Mouse (Mus musculus): ENCODE data around the gene Hspa4. TPM values are rescaled to one million over a fixed set of nuclear protein-coding genes. Genes with fewer than 3 reads are reported as not detected.

Gene Hspa4
- total RNA-seq, 2 experiments from 2014 or later = 80.2 to 106 TPM

GRCm38 (mm10) chr11:53260056-53260455, 40.2 kb downstream of the Hspa4 start:
- intact Hi-C loops (cut with DNase I) = no loop called here
- no peak for TF ChIP-seq CTCF (IDR thresholded peaks at IDR 0.05)
- no peak for DNase-seq
- H3K27ac ChIP-seq = no peak overlapping the region
- no peak overlapping the region for H3K4me3 ChIP-seq

GRCm38 (mm10) chr11:53259047-53259632, 41.1 kb downstream of the Hspa4 start:
- H3K27ac ChIP-seq = no peak overlapping the region
- no peak for TF ChIP-seq CTCF (IDR thresholded peaks at IDR 0.05)
- no peak overlapping the region for H3K4me3 ChIP-seq
- intact Hi-C loops (cut with DNase I) = loop anchor here (10.0 kb wide), 1 partner anchor 174 kb away; no protein-coding TSS in a partner anchor
- peak; percentile 31 for DNase-seq

DNA sequence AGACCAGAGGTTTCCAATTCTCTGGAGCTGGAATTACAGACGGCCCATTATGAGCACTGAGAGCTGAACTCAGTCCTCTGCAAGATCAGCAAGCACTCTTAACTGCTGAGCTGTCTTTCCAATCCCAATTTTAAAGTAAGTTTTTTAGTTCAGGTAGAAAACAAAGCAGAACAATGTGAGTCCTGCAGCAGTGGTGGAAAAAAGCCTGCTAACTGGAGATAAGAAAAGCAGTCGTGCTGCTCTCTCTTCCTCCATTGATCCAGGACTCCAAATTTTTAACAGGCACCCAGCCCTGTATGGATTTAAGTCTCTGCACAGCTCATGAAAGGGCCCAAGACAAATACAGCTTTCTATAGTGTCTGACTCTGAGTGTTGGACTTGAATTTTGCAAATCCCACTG, 43.3 kb downstream of the Hspa4 start:
- Histone ChIP-seq H3K4me3 (no peak overlapping the region), H3K27ac (no peak overlapping the region)
- intact Hi-C loops (cut with DNase I) = loop anchor here (10.0 kb wide), 1 partner anchor 172 kb away; no protein-coding TSS in a partner anchor
- no peak for DNase-seq
- TF ChIP-seq CTCF (IDR thresholded peaks at IDR 0.05) = no peak

DNA sequence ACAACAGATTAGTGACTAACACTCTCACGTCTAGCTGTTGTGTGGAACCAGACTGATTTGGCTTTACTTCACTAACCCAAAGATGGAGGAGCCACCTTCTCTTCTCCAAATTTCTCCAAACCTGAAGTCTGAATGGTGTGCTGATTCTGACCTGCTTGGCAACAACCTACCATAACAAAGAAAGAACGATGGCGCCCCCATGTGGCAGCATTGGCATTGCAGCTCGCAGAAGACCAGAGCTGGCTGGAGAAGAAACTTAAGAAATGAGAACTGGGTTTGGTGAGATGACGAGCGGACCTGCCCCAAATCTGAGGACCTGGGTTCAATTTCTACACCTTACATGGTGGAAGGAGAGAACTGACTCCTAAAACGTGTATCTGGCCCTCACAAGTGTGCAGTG, 45.3 kb downstream of the Hspa4 start:
- intact Hi-C loops (cut with DNase I) = loop anchor here (5.0 to 10.0 kb wide), 3 partner anchors 170 to 833 kb away; no protein-coding TSS in a partner anchor
- Histone ChIP-seq H3K27ac (no peak overlapping the region), H3K4me3 (no peak overlapping the region)
- DNase-seq = peak; percentile 75
- peak; percentile 82 for TF ChIP-seq CTCF (IDR thresholded peaks at IDR 0.05)

- peak; percentile 38; the same call in 1 of the 2 replicates for TF ChIP-seq CTCF (IDR thresholded peaks at IDR 0.05)
- intact Hi-C loops (cut with DNase I) = loop anchor here (5.0 to 10.0 kb wide), 3 partner anchors 170 to 832 kb away; no protein-coding TSS in a partner anchor
These were observed 45.8 kb downstream of the Hspa4 start for GRCm38 (mm10) chr11:53254428-53254827.

DNA sequence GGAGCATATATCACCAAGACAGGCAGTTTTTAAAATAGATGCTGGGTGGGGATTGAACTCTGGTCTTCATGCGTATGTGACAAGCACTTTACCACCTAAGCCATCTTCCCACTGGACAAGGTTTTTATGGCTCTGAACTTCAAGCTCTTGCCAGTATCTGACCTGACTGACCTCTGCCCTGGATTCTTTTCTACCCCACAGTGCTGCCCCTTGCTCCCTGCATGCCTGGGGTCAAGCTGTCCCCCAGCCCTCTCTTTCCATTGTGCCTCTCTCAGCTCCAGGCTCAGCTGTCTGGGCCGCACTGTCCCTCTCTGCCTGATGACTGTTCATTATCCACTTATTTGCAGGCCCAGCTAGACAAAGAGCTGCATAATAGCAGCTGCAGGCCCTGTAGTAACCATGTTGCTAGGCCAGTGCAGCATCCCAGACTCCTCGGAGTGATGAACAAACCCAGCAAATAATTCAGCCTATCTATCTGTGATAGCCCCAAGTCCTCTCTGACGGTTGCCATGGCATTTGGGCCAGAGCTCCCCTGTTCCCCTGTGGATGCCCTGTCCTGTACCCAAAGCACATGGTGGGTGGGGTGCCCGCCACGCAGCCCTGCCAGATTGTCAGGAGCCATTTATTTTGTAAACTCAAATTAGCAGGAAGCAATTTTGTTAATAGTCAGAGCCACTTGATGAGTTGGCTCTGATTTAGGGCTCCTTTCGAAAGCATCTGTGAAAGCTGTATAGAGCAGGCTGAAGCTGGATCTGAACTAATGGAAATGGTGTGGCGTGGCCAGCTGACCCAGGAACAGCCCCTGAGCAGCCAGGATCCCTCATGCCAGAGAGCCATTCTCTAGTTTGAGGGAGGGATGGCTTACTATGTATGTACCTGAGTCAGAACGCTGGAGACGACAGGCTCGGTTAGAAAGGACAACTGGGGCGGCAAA, 47.8 kb downstream of the Hspa4 start:
- intact Hi-C loops (cut with DNase I) = loop anchor here (5.0 to 10.0 kb wide), 3 partner anchors 168 to 830 kb away; no protein-coding TSS in a partner anchor
- Histone ChIP-seq H3K4me3 (no peak overlapping the region), H3K27ac (no peak overlapping the region)
- TF ChIP-seq CTCF (IDR thresholded peaks at IDR 0.05) = no peak
- no peak for DNase-seq

More at GRCm38 (mm10) chr11:53254428-53254827, 45.8 kb downstream of the Hspa4 start:
- Histone ChIP-seq H3K27ac (no peak overlapping the region), H3K4me3 (no peak overlapping the region)
- DNase-seq = no peak

DNA sequence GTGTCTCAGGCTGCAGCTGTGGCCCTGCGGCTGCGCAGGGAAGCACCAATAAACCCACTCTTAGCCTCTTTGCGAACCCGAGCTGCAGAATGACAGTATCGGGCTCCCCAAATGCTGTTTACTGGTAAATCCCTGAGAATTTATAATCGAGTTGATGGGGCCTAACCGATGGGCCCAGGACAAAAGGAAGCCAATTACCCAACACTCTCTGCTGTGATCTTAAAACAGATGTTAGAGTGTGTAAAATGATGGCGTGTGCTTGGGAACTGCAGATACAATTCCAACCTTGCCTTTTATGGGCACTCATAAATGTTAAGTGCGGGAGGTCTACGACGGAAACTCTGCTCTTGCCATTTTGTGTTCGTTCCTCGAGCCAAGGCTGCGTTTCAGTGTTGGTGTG, 49.5 kb downstream of the Hspa4 start:
- no peak for DNase-seq
- Histone ChIP-seq H3K4me3 (no peak overlapping the region), H3K27ac (no peak overlapping the region)
- no peak for TF ChIP-seq CTCF (IDR thresholded peaks at IDR 0.05)
- intact Hi-C loops (cut with DNase I) = loop anchor here (5.0 to 10.0 kb wide), 3 partner anchors 166 to 828 kb away; no protein-coding TSS in a partner anchor

- no peak for TF ChIP-seq CTCF (IDR thresholded peaks at IDR 0.05)
- DNase-seq = no peak
- intact Hi-C loops (cut with DNase I) = loop anchor here (5.0 to 10.0 kb wide), 3 partner anchors 165 to 827 kb away; no protein-coding TSS in a partner anchor
- Histone ChIP-seq H3K27ac (no peak overlapping the region), H3K4me3 (no peak overlapping the region)
These were observed 50.6 kb downstream of the Hspa4 start for GRCm38 (mm10) chr11:53249686-53250085.

DNA sequence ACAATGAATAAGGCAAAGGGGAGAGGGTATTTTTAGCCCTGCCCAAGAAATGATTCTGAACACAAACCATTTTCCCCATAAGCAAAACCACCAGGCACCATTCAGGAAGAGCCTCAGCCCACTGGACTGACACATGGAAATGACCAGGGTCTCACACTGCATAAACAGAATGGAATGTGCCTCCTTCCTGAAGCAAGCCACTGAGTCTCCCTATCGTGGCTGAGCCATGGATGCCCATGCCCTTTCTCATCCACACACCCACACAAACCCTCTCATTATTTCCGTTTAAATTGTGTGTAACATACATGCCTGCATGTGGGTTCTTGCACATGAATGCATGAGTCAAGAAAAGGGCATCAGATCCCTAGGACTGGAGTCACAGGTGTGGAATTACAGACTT, 54.7 kb downstream of the Hspa4 start:
- intact Hi-C loops (cut with DNase I) = no loop called here
- DNase-seq = no peak
- Histone ChIP-seq H3K4me3 (no peak overlapping the region), H3K27ac (no peak overlapping the region)
- no peak for TF ChIP-seq CTCF (IDR thresholded peaks at IDR 0.05)

DNA sequence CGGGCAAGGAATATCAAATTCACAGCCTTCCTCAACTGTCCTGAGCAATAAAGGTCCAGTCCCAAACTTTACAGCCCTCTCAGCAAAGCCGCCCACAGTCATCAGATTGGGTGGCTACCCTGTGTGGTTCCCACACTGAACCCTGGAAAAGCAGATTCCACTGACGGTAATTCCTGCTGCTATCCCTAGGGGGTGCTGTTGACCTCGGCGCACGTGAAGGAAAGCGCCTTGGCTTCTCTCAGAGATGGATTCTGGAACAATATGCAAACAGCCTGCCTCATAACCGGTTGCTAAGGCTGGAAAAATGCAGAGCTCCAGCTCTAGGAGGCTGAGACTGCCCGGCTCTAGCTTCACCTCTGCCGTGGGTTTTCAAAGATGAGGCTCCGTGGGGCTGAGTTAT, 57.1 kb downstream of the Hspa4 start:
- intact Hi-C loops (cut with DNase I) = no loop called here
- peak; percentile 36 for DNase-seq
- peak; percentile 71 for TF ChIP-seq CTCF (IDR thresholded peaks at IDR 0.05)
- H3K27ac ChIP-seq = no peak overlapping the region
- no peak overlapping the region for H3K4me3 ChIP-seq

- no peak overlapping the region for H3K4me3 ChIP-seq
- H3K27ac ChIP-seq = no peak overlapping the region
- intact Hi-C loops (cut with DNase I) = no loop called here
- no peak for DNase-seq
- no peak for TF ChIP-seq CTCF (IDR thresholded peaks at IDR 0.05)
These were observed 66.7 kb downstream of the Hspa4 start for GRCm38 (mm10) chr11:53233590-53233989.

DNA sequence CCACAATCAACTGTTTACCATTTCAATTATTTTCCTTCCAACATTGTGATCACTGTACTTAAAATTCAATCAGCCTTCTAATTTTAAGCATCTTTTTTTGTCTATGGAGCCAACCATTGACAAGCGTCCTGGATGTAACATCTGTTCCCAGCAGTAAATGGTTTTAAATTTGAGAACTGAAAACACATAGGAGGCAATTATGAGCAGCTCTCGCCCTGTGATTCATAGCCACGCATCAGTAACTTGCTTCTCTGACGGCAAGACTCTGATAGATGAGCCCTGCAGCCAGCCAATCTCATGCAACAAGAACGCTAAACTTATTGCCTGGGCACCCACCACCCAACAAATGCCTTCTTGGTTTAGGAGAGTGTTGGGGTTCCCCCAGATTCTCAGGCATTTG, 68.4 kb downstream of the Hspa4 start:
- intact Hi-C loops (cut with DNase I) = no loop called here
- no peak for DNase-seq
- no peak overlapping the region for H3K27ac ChIP-seq
- no peak for TF ChIP-seq CTCF (IDR thresholded peaks at IDR 0.05)
- H3K4me3 ChIP-seq = no peak overlapping the region

DNA sequence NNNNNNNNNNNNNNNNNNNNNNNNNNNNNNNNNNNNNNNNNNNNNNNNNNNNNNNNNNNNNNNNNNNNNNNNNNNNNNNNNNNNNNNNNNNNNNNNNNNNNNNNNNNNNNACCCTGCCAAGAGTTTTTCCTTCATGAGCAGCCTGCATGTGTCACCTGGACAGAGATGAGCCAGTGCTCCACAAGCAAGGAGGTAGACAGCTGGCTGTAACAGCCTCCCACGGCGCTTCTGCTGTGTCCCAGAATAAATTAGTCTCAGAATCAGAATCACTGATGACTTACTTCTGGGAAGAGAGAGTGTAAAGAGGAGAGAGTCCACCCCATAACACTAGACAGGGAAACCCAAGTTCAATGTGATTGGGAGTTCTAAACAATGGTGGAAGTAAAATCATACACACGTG, 71.2 kb downstream of the Hspa4 start:
- no peak for TF ChIP-seq CTCF (IDR thresholded peaks at IDR 0.05)

More for the DNA sequence above, 71.2 kb downstream of the Hspa4 start:
- no peak for DNase-seq
- intact Hi-C loops (cut with DNase I) = no loop called here
- Histone ChIP-seq H3K27ac (no peak overlapping the region), H3K4me3 (no peak overlapping the region)

Measured in gastrocnemius, adult 2 months (tissue).